Mouse (Mus musculus) embryo, embryonic 10.5 days (tissue): ENCODE results near the gene Olfr131.
"Not testable (repeated sequence)": the region's sequence is repeated elsewhere in the genome, so short reads cannot be mapped to it uniquely, and the experiment has no call there.

Experiments used
- DNase-seq: peaks from one replicate; pipeline ENCODE4 v3.0.0-alpha.2; 2015; ENCODE audit warnings: low spot score

The Olfr131 gene

DNA sequence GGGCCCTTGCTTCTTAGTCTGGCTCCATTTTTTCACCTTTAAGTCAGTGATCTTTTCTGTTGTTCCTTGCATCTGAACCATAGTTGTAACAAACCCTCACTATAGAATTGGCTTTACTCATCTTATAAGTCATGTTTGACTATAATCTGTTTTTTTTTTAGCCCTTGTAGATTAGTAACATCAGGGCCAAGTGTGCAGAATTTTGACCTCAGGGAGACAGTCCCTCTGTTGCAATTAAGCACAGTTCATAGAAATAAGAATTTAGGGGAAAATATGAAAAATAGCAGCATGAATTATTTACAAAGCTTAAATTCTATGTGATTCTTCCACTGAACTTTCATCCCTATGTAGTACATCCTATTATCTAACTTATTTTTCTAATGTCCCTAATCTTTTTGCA, at the start of gene Olfr131:
Gene Olfr131, minus strand, starts transcription at position 101 of the 400 bp plus-strand sequence.
- no peak for DNase-seq

- DNase-seq = no peak
Measured at GRCm38 (mm10) chr17:38134426-38134825, 45.9 kb upstream of the Olfr131 start, which contains the start of gene Olfr132. Olfr132 (minus strand) TSS chr17:38134526.

DNA sequence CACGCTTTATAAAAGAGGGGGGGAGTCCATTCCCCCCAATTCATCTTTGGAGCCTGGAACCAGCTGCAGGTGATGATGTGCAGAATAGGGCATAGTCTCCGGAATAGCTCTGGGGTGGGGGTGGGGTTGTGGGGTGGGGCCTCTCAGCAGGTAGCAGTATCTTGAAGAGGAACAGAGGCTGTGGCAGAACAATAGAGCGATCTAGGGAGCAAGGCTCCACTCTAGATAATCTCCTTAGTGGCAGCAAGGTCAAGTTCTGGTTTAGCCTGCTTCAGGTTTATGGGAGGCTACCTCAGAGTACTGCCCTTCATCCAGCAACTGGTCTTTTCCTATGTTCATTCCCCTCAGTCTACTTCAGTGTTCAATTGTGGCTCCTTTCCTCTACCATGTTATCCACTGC, 36.9 kb upstream of the Olfr131 start:
- DNase-seq = not testable (repeated sequence)

DNA sequence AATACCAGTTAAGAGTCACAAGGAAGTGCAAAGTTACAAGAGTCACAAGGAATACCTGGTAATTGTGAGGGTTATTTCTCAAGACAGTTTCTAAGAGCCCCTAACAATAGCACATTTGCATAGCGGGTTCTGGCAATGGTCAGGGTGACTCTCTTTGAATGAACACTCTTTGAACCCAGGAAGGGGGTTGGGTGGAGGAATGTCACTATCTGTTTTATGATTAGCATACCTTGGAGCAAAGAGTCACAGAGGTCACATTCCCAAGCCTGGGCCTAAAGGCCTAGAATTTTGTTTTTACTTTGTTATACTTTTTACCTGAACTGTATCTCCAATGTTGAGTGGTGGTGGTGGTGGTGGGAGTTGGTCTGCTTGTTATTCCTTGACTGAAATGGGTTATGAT, 35.7 kb upstream of the Olfr131 start:
- DNase-seq = not testable (repeated sequence)

- no peak for DNase-seq
Measured at GRCm38 (mm10) chr17:38082364-38082763, 6.1 kb downstream of the Olfr131 start.

DNA sequence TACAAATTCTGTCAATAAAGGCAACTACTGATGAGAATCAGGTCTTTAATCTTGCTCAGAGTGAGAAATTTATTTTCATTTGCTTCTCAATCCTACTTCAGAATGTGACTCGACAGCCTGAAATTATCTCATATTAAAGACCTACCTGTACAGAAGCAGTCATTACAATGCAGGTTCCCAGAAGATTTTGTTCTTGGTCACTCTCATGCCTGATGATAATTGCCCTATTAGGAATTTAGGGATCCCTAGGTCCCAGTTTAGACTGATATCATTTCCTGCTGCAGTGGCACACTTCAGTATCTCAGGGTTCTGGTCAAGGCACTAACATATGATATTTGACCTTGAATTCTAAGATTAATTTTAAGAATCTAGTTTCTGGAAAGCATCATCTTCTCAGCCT, 24.9 kb downstream of the Olfr131 start, which contains the start of gene Olfr130:
Gene Olfr130, plus strand, starts transcription at position 301 of the 400 bp plus-strand sequence.
- DNase-seq = no peak

DNA sequence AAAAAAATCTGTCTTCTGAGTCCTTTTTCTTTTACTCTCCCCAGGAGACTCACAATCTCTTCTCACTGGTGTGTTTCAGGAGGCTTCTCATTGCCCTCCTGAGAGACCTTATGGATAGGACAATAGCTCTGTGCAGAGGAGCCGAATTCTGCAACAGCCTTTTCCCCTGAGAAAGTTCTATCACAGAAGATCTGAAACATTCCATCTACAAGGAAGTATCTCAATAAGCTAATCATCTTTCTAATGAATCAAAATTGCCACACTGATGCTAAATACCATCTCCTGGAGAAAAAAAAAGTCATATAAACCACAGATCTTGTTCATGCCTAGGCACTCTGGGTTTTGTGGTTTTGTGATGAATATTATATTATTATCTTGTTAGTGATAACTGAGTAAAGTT, 28.5 kb downstream of the Olfr131 start, which contains the start of gene Olfr129:
Gene Olfr129, minus strand, starts transcription at position 101 of the 400 bp plus-strand sequence.
- no peak for DNase-seq
